Mouse (Mus musculus): ENCODE results near the gene Hoxb3. TPM values are rescaled to one million over a fixed set of nuclear protein-coding genes. Genes with fewer than 3 reads are reported as not detected.

Gene Hoxb3
- polyA plus RNA-seq, 1 experiment from 2014 or later: 0.65 TPM

GRCm38 (mm10) chr11:96297968-96298635, 25.0 kb upstream of the Hoxb3 start:
- H3K4me3 ChIP-seq (ENCODE audit: low read depth, low read length): no peak overlapping the region
- no peaks in the 10 kb centered on the region for H3K9me3 ChIP-seq (replicated peaks; ENCODE audit: control insufficient read depth, low read length)
- ATAC-seq (replicated peaks; ENCODE audit: insufficient number of reproducible peaks, low FRiP score, low TSS enrichment, low read depth) (no peak), DNase-seq (ENCODE audit: low spot score) (no peak)
- H3K4me1 ChIP-seq (ENCODE audit: control insufficient read depth, insufficient read depth, low read length): no peaks in the 10 kb centered on the region
- under 1% methylated on average over 11 of the region's 11 CpGs for WGBS
- H3K4me2 ChIP-seq (ENCODE audit: low read depth, low read length): no peak overlapping the region
- H3K36me3 ChIP-seq (replicated peaks; ENCODE audit: control insufficient read depth, insufficient read depth, low read depth, low read length): no peaks in the 10 kb centered on the region
- H3K27me3 ChIP-seq (ENCODE audit: control insufficient read depth, insufficient read depth, low read length): peaks cover 95% of the 10 kb centered on the region
- H3K27ac ChIP-seq (replicated peaks; ENCODE audit: low read depth, low read length): no peak overlapping the region
- H3K9ac ChIP-seq (replicated peaks; ENCODE audit: low read length): no peak overlapping the region

GRCm38 (mm10) chr11:96298895-96299667, 24.0 kb upstream of the Hoxb3 start:
- Histone ChIP-seq H3K36me3 (replicated peaks; ENCODE audit: control insufficient read depth, insufficient read depth, low read depth, low read length) (no peaks in the 10 kb centered on the region), H3K27me3 (ENCODE audit: control insufficient read depth, insufficient read depth, low read length) (peaks cover 96% of the 10 kb centered on the region), H3K9ac (replicated peaks; ENCODE audit: low read length) (no peak overlapping the region), H3K9me3 (replicated peaks; ENCODE audit: control insufficient read depth, low read length) (no peaks in the 10 kb centered on the region), H3K4me3 (ENCODE audit: low read depth, low read length) (no peak overlapping the region), H3K4me2 (ENCODE audit: low read depth, low read length) (no peak overlapping the region), H3K27ac (replicated peaks; ENCODE audit: low read depth, low read length) (no peak overlapping the region), H3K4me1 (ENCODE audit: control insufficient read depth, insufficient read depth, low read length) (no peaks in the 10 kb centered on the region; the same call in 1 of the 2 replicates)
- DNase-seq (ENCODE audit: low spot score): no peak
- WGBS: under 1% methylated on average over 66 of the region's 66 CpGs
- ATAC-seq (replicated peaks; ENCODE audit: insufficient number of reproducible peaks, low FRiP score, low TSS enrichment, low read depth): no peak

- Histone ChIP-seq H3K27ac (replicated peaks; ENCODE audit: low read depth, low read length) (no peak overlapping the region), H3K4me1 (ENCODE audit: control insufficient read depth, insufficient read depth, low read length) (no peaks in the 10 kb centered on the region; the same call in 1 of the 2 replicates), H3K9ac (replicated peaks; ENCODE audit: low read length) (no peak overlapping the region), H3K27me3 (ENCODE audit: control insufficient read depth, insufficient read depth, low read length) (peaks cover 96% of the 10 kb centered on the region), H3K36me3 (replicated peaks; ENCODE audit: control insufficient read depth, insufficient read depth, low read depth, low read length) (no peaks in the 10 kb centered on the region), H3K4me2 (ENCODE audit: low read depth, low read length) (no peak overlapping the region), H3K4me3 (ENCODE audit: low read depth, low read length) (no peak overlapping the region), H3K9me3 (replicated peaks; ENCODE audit: control insufficient read depth, low read length) (no peaks in the 10 kb centered on the region)
- 1% methylated on average over 9 of the region's 9 CpGs for WGBS
- ATAC-seq (replicated peaks; ENCODE audit: insufficient number of reproducible peaks, low FRiP score, low TSS enrichment, low read depth): no peak
- no peak for DNase-seq (ENCODE audit: low spot score)
Observed at GRCm38 (mm10) chr11:96299781-96300180, 23.3 kb upstream of the Hoxb3 start.

- no peaks in the 10 kb centered on the region for H3K36me3 ChIP-seq (replicated peaks; ENCODE audit: control insufficient read depth, insufficient read depth, low read depth, low read length)
- peaks cover 96% of the 10 kb centered on the region for H3K27me3 ChIP-seq (ENCODE audit: control insufficient read depth, insufficient read depth, low read length)
- no peaks in the 10 kb centered on the region for H3K9me3 ChIP-seq (replicated peaks; ENCODE audit: control insufficient read depth, low read length)
- DNase-seq (ENCODE audit: low spot score): no peak
- no peak overlapping the region for H3K9ac ChIP-seq (replicated peaks; ENCODE audit: low read length)
- H3K4me2 ChIP-seq (ENCODE audit: low read depth, low read length): no peak overlapping the region
- WGBS: 1% methylated on average over 35 of the region's 35 CpGs
- H3K4me1 ChIP-seq (ENCODE audit: control insufficient read depth, insufficient read depth, low read length): no peaks in the 10 kb centered on the region; the same call in 1 of the 2 replicates
- ATAC-seq (replicated peaks; ENCODE audit: insufficient number of reproducible peaks, low FRiP score, low TSS enrichment, low read depth): no peak
- H3K27ac ChIP-seq (replicated peaks; ENCODE audit: low read depth, low read length): no peak overlapping the region
- no peak overlapping the region for H3K4me3 ChIP-seq (ENCODE audit: low read depth, low read length)
Observed at GRCm38 (mm10) chr11:96300354-96301063, 22.6 kb upstream of the Hoxb3 start.

GRCm38 (mm10) chr11:96301064-96301431, 22.1 kb upstream of the Hoxb3 start:
- ATAC-seq (replicated peaks; ENCODE audit: insufficient number of reproducible peaks, low FRiP score, low TSS enrichment, low read depth) (no peak), DNase-seq (ENCODE audit: low spot score) (no peak)
- Histone ChIP-seq H3K4me2 (ENCODE audit: low read depth, low read length) (no peak overlapping the region), H3K9me3 (replicated peaks; ENCODE audit: control insufficient read depth, low read length) (no peaks in the 10 kb centered on the region), H3K9ac (replicated peaks; ENCODE audit: low read length) (no peak overlapping the region), H3K4me1 (ENCODE audit: control insufficient read depth, insufficient read depth, low read length) (no peaks in the 10 kb centered on the region; the same call in 1 of the 2 replicates), H3K4me3 (ENCODE audit: low read depth, low read length) (no peak overlapping the region), H3K27me3 (ENCODE audit: control insufficient read depth, insufficient read depth, low read length) (peaks cover 96% of the 10 kb centered on the region), H3K36me3 (replicated peaks; ENCODE audit: control insufficient read depth, insufficient read depth, low read depth, low read length) (no peaks in the 10 kb centered on the region), H3K27ac (replicated peaks; ENCODE audit: low read depth, low read length) (no peak overlapping the region)
- WGBS: 3% methylated on average over 10 of the region's 10 CpGs

GRCm38 (mm10) chr11:96301837-96302236, 21.3 kb upstream of the Hoxb3 start:
- H3K4me3 ChIP-seq (ENCODE audit: low read depth, low read length): no peak overlapping the region
- H3K36me3 ChIP-seq (replicated peaks; ENCODE audit: control insufficient read depth, insufficient read depth, low read depth, low read length): no peaks in the 10 kb centered on the region
- WGBS: 2% methylated on average over 15 of the region's 15 CpGs
- no peaks in the 10 kb centered on the region; the same call in 1 of the 2 replicates for H3K4me1 ChIP-seq (ENCODE audit: control insufficient read depth, insufficient read depth, low read length)
- H3K27ac ChIP-seq (replicated peaks; ENCODE audit: low read depth, low read length): no peak overlapping the region
- no peak for ATAC-seq (replicated peaks; ENCODE audit: insufficient number of reproducible peaks, low FRiP score, low TSS enrichment, low read depth)
- peaks cover 96% of the 10 kb centered on the region for H3K27me3 ChIP-seq (ENCODE audit: control insufficient read depth, insufficient read depth, low read length)
- H3K4me2 ChIP-seq (ENCODE audit: low read depth, low read length): no peak overlapping the region
- no peak overlapping the region for H3K9ac ChIP-seq (replicated peaks; ENCODE audit: low read length)
- DNase-seq (ENCODE audit: low spot score): no peak
- no peaks in the 10 kb centered on the region for H3K9me3 ChIP-seq (replicated peaks; ENCODE audit: control insufficient read depth, low read length)

GRCm38 (mm10) chr11:96302381-96303150, 20.6 kb upstream of the Hoxb3 start:
- Histone ChIP-seq H3K9me3 (replicated peaks; ENCODE audit: control insufficient read depth, low read length) (no peaks in the 10 kb centered on the region), H3K4me2 (ENCODE audit: low read depth, low read length) (no peak overlapping the region), H3K9ac (replicated peaks; ENCODE audit: low read length) (no peak overlapping the region), H3K36me3 (replicated peaks; ENCODE audit: control insufficient read depth, insufficient read depth, low read depth, low read length) (no peaks in the 10 kb centered on the region), H3K4me1 (ENCODE audit: control insufficient read depth, insufficient read depth, low read length) (no peaks in the 10 kb centered on the region; the same call in 1 of the 2 replicates), H3K27ac (replicated peaks; ENCODE audit: low read depth, low read length) (no peak overlapping the region), H3K27me3 (ENCODE audit: control insufficient read depth, insufficient read depth, low read length) (peaks cover 96% of the 10 kb centered on the region), H3K4me3 (ENCODE audit: low read depth, low read length) (no peak overlapping the region)
- DNase-seq (ENCODE audit: low spot score) (no peak), ATAC-seq (replicated peaks; ENCODE audit: insufficient number of reproducible peaks, low FRiP score, low TSS enrichment, low read depth) (no peak)
- WGBS: 3% methylated on average over 23 of the region's 23 CpGs
